Mouse (Mus musculus) layer of hippocampus, postnatal 25 days (tissue): ENCODE data around the gene Tuba4a. TPM values are rescaled to one million over a fixed set of nuclear protein-coding genes. Genes with fewer than 3 reads are reported as not detected.
"Not testable (repeated sequence)": the region's sequence is repeated elsewhere in the genome, so short reads cannot be mapped to it uniquely, and the experiment has no call there.

Experiments
- DNase-seq, 2 experiments: peaks; one replicate each; pipeline ENCODE4 v3.0.0; 2022; ENCODE audit warnings: mixed read lengths in 2 of 2, low spot score in 1 of 2; ENCODE audit errors: extremely low spot score in 1 of 2
- total RNA-seq, 2 experiments: library from RNA; stranded (reverse); gene quantifications; 2 replicates each; pipeline ENCODE4 v1.2.3; 2021

Gene Tuba4a
- total RNA-seq, 2 experiments from 2014 or later: 560 to 573 TPM

DNA sequence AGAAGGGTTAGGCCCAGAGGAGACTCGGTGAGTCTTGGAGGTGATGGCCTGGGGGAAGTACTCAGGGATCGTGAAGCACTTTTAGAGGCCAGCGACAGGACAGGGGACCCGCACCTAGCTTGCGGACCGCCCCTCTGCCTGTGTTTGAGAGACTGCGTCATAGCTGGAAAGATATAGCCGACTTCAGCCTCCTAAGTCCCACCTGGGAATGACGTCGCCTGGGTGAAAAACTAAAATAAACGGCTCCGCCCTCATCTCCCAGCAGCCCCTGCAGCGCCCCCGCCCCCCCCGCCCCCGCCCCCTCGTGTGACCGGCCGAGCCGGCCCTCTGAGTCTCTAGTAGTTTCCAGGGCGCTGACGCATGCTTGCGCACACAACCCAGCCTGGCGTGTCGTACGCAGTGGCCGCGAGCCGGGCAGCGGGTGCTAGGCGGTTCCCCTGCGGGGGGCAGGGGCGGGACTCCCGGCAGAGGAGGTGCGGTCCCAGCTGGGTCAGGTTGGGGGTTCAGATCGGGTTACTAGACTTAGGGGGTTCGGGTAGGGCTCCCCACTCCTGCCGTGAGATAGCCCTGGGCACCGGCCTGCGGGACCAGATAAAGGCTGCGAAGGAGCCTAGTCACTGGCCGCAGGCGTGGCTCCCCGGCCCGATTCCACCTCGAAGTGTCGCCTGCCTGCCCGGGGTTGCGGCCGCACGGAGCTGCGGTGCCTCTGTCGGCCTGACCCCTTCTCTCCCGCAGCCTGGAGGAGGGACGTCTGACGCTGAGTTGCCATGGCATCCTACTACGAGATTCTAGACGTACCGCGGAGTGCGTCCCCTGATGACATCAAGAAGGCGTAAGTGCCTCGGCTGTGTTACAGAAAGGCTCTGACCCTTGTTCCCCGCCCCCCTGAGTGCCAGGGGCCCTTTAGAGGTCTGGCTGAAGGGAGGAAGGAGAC, 16.7 kb upstream of the Tuba4a start, which contains the start of gene Dnajb2:
Gene Dnajb2, plus strand, starts transcription at position 290 of the 934 bp plus-strand sequence.
- DNase-seq: peak; percentile 62 to 71

- no peak for DNase-seq
Measured at GRCm38 (mm10) chr1:75234606-75235005, 14.9 kb upstream of the Tuba4a start.

GRCm38 (mm10) chr1:75232489-75232888, 12.8 kb upstream of the Tuba4a start:
- DNase-seq: not testable (repeated sequence)

- no peak for DNase-seq
Measured at GRCm38 (mm10) chr1:75231664-75232152, 12.0 kb upstream of the Tuba4a start, which contains the start of gene A630095N17Rik. Gene A630095N17Rik, minus strand, starts transcription at chr1:75232102.

GRCm38 (mm10) chr1:75231224-75231623, 11.6 kb upstream of the Tuba4a start:
- no peak for DNase-seq

GRCm38 (mm10) chr1:75230335-75230994, 10.8 kb upstream of the Tuba4a start:
- DNase-seq: no peak

GRCm38 (mm10) chr1:75229158-75229557, 9.5 kb upstream of the Tuba4a start:
- DNase-seq: no peak

- no peak for DNase-seq
Measured at GRCm38 (mm10) chr1:75227653-75228052, 8.0 kb upstream of the Tuba4a start.

- no peak for DNase-seq
Measured at GRCm38 (mm10) chr1:75226138-75226537, 6.5 kb upstream of the Tuba4a start.

GRCm38 (mm10) chr1:75225473-75225872, 5.8 kb upstream of the Tuba4a start:
- DNase-seq: no peak

GRCm38 (mm10) chr1:75223532-75223931, 3.9 kb upstream of the Tuba4a start:
- no peak for DNase-seq

GRCm38 (mm10) chr1:75222926-75223325, 3.3 kb upstream of the Tuba4a start:
- no peak for DNase-seq

- DNase-seq: no peak
Measured at GRCm38 (mm10) chr1:75221538-75221937, 1.9 kb upstream of the Tuba4a start.

DNA sequence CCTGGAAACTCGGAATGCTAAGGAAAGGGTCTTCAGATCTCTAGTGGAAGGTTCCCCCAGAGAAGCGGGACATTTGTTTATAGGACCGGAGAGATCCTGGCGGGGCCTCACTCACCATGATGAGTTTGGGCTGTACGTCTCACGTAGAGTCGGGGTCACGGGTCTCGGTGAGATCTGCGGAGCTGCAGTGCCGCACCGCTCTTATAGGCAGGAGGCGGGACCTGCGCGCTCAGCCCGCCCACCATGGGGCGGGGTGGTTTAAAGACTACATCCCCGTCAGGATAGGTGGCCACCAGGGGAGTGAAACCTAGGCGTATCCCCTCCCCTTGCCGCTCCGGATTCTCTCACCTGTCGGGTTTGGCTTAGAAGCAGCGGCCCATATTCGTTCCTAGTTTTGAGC, 587 bp downstream of the Tuba4a start:
- peak; percentile 86 to 88 for DNase-seq

DNA sequence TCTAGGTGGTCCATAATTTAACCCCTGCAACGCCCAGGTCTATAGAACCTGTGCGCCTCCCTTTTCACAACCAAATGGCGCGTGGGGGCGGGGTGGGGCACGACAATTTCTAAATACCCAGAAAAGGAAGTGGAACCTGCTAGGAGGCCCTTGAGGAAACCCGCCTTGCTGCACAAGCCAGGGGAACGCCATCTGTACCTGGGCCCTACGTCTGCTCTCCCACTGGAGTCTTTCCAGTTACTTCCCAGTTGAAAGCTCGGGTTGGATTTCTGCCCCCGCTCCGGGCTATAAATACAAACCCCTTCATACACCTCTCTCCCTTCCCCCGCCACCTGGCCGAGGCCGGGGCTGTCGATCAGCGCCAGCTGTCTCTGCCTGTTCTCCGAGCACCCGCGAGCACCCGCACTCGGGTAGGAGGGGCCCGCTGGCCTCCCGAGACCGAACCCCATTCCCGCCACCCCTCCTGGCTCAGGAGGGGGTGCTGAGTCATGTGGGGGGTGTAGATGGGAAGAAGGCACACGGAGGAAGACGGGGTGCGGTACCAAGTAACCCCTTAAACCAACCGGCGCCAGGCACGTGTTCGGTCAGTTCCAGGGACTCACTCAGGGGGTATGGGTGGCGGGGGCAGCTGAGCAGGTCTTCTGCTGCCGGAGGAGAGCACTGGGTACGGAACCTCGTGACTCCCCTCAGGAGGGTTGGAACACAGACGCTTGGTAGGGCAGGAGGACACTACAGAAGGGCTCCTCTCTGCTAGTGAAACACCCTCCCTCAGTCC, 1.3 kb downstream of the Tuba4a start:
- DNase-seq: peak in 1 of 2 experiments; percentile 54

DNA sequence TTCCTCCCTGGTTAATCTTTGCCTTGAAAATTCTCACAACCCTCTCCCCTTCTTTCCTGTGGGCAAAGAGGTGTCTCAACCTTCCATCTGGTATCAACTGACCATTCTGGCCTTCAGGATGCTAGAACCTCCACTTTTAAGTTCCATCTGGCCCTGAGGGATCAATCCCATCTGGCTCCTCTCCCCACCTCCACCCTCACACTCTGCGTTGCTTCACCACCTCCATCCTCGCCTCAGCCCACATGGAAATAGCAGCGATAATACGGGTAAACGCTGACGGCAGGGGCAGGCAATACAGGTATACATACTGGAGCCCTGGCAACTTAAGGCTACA, 1.8 kb downstream of the Tuba4a start:
- DNase-seq: no peak

DNA sequence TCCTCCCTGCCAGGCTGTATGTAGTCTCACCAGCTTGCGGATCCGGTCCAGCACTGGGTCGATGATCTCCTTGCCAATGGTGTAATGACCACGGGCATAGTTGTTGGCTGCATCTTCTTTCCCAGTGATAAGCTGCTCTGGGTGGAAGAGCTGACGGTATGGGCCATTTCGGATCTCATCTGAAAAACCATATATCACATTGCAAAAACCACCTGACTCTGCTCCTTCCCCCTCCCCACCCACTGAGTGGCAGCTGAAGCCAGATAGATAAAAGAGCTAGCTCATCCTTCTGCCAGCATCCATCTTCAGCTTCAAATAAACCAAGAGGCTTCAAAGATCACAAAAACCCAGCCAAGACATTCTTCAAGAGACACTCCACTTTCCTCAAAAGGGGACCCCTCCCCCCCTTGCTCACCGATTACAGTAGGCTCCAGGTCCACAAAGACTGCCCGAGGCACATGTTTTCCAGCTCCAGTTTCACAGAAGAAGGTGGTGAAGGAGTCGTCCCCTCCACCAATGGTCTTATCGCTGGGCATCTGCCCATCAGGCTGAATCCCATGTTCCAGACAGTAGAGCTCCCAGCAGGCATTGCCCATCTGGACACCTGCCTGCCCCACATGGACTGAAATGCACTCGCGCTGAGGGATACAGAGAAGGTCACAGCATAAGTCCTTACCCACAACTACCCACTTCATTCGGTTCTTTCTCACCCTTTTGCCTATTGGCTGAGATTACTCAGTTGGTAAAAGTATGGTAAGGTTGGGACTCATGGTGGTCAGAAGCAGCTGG, 2.7 kb downstream of the Tuba4a start:
- no peak for DNase-seq

DNA sequence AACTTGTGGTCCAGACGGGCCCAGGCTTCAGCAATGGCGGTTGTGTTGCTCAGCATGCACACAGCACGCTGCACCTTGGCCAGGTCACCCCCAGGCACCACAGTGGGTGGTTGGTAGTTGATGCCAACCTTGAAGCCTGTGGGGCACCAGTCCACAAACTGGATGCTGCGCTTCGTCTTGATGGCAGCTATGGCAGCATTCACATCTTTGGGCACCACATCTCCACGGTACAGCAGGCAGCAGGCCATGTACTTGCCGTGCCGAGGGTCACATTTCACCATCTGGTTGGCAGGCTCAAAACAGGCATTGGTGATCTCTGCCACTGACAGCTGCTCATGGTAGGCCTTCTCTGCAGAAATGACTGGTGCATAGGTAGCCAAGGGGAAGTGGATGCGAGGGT, 3.9 kb downstream of the Tuba4a start:
- DNase-seq: no peak

- peak in 1 of 2 experiments; percentile 54 for DNase-seq
Measured at GRCm38 (mm10) chr1:75214886-75215285, 4.8 kb downstream of the Tuba4a start.

DNA sequence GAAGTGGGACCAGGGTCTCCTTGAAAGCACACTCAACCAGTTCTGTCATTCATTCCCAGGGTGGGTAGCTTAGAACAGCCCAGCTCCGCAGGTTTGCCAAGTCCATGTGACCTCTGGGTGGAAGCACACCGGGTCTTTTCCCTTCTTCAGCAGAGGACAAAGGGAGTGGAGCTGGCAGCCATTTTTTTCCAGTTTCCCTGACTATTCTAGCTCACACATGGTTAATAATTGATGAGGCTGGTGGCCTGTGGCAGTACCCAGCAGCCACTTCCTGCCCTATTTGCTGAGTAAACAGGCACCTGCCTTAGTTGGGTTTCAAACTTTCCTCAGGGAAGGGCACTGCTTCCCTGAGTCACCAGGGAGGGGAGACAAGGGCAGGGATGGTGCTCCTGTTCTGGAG, 5.2 kb downstream of the Tuba4a start:
- DNase-seq: no peak
